Mouse (Mus musculus) lung, embryonic 14.5 days (tissue): ENCODE measurements at regions not wholly inside any gene's neighbourhood (a gene's known extent, or its start where the extent isn't known, plus 50 kb on each side); places are given as distances from the start of the nearest gene placed in this dataset.
A peak's percentile ranks its signal among the peaks of the same experiment; 100 is the strongest.

Experiments used
- ATAC-seq: fragments of 200-750 bp; cut with Nextera tagmentation; 2 replicates; pipeline ENCODE4 v1.8.0; 2017; ENCODE audit warnings: mild to moderate bottlenecking, moderate TSS enrichment, moderate library complexity; ENCODE audit not compliant: insufficient read depth
- DNase-seq: peaks from one replicate; pipeline ENCODE4 v3.0.0-alpha.2; 2015
- H3K27ac ChIP-seq: fragments of 300-500 bp; sonication (generic); 2 replicates; pipeline ENCODE4 v1.5.1; 2014; ENCODE audit warnings: low read depth, mild to moderate bottlenecking, moderate library complexity
- H3K27me3 ChIP-seq: fragments of 300-500 bp; sonication (generic); 2 replicates; pipeline ENCODE4 v1.6.1; 2014; ENCODE audit warnings: low read length, control low read depth; ENCODE audit not compliant: insufficient read depth
- H3K36me3 ChIP-seq: fragments of 300-500 bp; sonication (generic); 2 replicates; pipeline ENCODE4 v1.6.1; 2014; ENCODE audit warnings: control low read depth; ENCODE audit not compliant: insufficient read depth
- H3K4me1 ChIP-seq: fragments of 300-500 bp; sonication (generic); 2 replicates; pipeline ENCODE4 v1.6.1; 2014; ENCODE audit warnings: antibody characterized with exemption, control low read depth; ENCODE audit not compliant: insufficient read depth
- H3K4me2 ChIP-seq: fragments of 300-500 bp; sonication (generic); 2 replicates; pipeline ENCODE4 v1.6.1; 2014; ENCODE audit warnings: mild to moderate bottlenecking
- H3K4me3 ChIP-seq: fragments of 300-500 bp; sonication (generic); 2 replicates; pipeline ENCODE4 v1.5.1; 2014; ENCODE audit warnings: low read depth, low read length
- H3K9ac ChIP-seq: fragments of 300-500 bp; sonication (generic); 2 replicates; pipeline ENCODE4 v1.6.1; 2014
- H3K9me3 ChIP-seq: fragments of 300-500 bp; sonication (generic); 2 replicates; pipeline ENCODE4 v1.6.1; 2016; ENCODE audit warnings: low read depth, low read length, control low read depth
- CTCF ChIP-seq: IDR thresholded peaks from 2 replicates; pipeline ENCODE4 v1.5.1; 2016; ENCODE audit warnings: antibody characterized with exemption, low read depth
- whole genome bisulfite sequencing: fragments of 180-500 bp; shearing (Covaris S2); extraction: QIAGEN DNeasy Blood & Tissue Kit; methylation state at CpG from one replicate; pipeline ENCODE4 v1.1.7; 2014; 5-methylcytosine and 5-hydroxymethylcytosine counted together

- DNase-seq = no peak
- H3K27ac ChIP-seq = no peak overlapping the region
- TF ChIP-seq CTCF = no peak
- no peaks in the 10 kb centered on the region for H3K9me3 ChIP-seq
- no peaks in the 10 kb centered on the region for H3K36me3 ChIP-seq
- ATAC-seq = no peak
- H3K4me3 ChIP-seq = no peak overlapping the region
- H3K4me1 ChIP-seq = no peaks in the 10 kb centered on the region
- H3K9ac ChIP-seq = no peak overlapping the region
- no peaks in the 10 kb centered on the region for H3K27me3 ChIP-seq
- H3K4me2 ChIP-seq = no peak overlapping the region
Measured at GRCm38 (mm10) chr12:74523988-74524387, 207.8 kb upstream of the Gm11042 start.

GRCm38 (mm10) chr12:74518032-74518431, 201.8 kb upstream of the Gm11042 start:
- H3K36me3 ChIP-seq = no peaks in the 10 kb centered on the region
- no peak for TF ChIP-seq CTCF
- ATAC-seq = no peak
- H3K4me2 ChIP-seq = no peak overlapping the region
- no peak overlapping the region for H3K9ac ChIP-seq
- H3K4me3 ChIP-seq = no peak overlapping the region
- H3K9me3 ChIP-seq = no peaks in the 10 kb centered on the region
- no peak overlapping the region for H3K27ac ChIP-seq
- DNase-seq = no peak
- no peaks in the 10 kb centered on the region for H3K4me1 ChIP-seq
- no peaks in the 10 kb centered on the region for H3K27me3 ChIP-seq
- WGBS = 87% methylated on average over 6 of the region's 6 CpGs

GRCm38 (mm10) chr12:74516527-74516926, 200.3 kb upstream of the Gm11042 start:
- no peaks in the 10 kb centered on the region for H3K27me3 ChIP-seq
- H3K4me2 ChIP-seq = no peak overlapping the region
- H3K9ac ChIP-seq = no peak overlapping the region
- no peak overlapping the region for H3K27ac ChIP-seq
- H3K4me1 ChIP-seq = no peaks in the 10 kb centered on the region
- no peaks in the 10 kb centered on the region for H3K9me3 ChIP-seq
- WGBS = 44% methylated on average over 3 of the region's 3 CpGs
- no peak for TF ChIP-seq CTCF
- ATAC-seq = no peak
- H3K4me3 ChIP-seq = no peak overlapping the region
- no peak for DNase-seq
- no peaks in the 10 kb centered on the region for H3K36me3 ChIP-seq

GRCm38 (mm10) chr12:74502791-74503190, 186.6 kb upstream of the Gm11042 start:
- Histone ChIP-seq H3K4me2 (no peak overlapping the region), H3K9me3 (no peaks in the 10 kb centered on the region), H3K9ac (no peak overlapping the region), H3K4me3 (no peak overlapping the region), H3K27me3 (no peaks in the 10 kb centered on the region), H3K27ac (no peak overlapping the region), H3K4me1 (no peaks in the 10 kb centered on the region), H3K36me3 (no peaks in the 10 kb centered on the region)
- DNase-seq (no peak), ATAC-seq (no peak)
- TF ChIP-seq CTCF = no peak
- WGBS = 38% methylated on average over 2 of the region's 2 CpGs

- DNase-seq (no peak), ATAC-seq (no peak)
- 45% methylated on average over 2 of the region's 2 CpGs for WGBS
- no peak for TF ChIP-seq CTCF
- Histone ChIP-seq H3K27ac (no peak overlapping the region), H3K9ac (no peak overlapping the region), H3K4me2 (no peak overlapping the region), H3K9me3 (no peaks in the 10 kb centered on the region), H3K27me3 (no peaks in the 10 kb centered on the region), H3K4me3 (no peak overlapping the region), H3K36me3 (no peaks in the 10 kb centered on the region), H3K4me1 (no peaks in the 10 kb centered on the region)
Measured at GRCm38 (mm10) chr12:74477619-74478018, 161.4 kb upstream of the Gm11042 start.

- WGBS = 86% methylated on average over 1 of the region's 1 CpGs
Measured at GRCm38 (mm10) chr12:74474741-74475140, 158.5 kb upstream of the Gm11042 start.

GRCm38 (mm10) chr12:74458521-74458920, 142.3 kb upstream of the Gm11042 start:
- Histone ChIP-seq H3K9me3 (no peaks in the 10 kb centered on the region), H3K4me1 (no peaks in the 10 kb centered on the region), H3K4me2 (no peak overlapping the region), H3K27ac (no peak overlapping the region), H3K27me3 (no peaks in the 10 kb centered on the region), H3K36me3 (no peaks in the 10 kb centered on the region), H3K9ac (no peak overlapping the region), H3K4me3 (no peak overlapping the region)
- WGBS = 22% methylated on average over 4 of the region's 4 CpGs
- TF ChIP-seq CTCF = no peak
- DNase-seq (peak; percentile 11), ATAC-seq (no peak)

More at GRCm38 (mm10) chr12:74474741-74475140, 158.5 kb upstream of the Gm11042 start:
- Histone ChIP-seq H3K4me3 (no peak overlapping the region), H3K27me3 (no peaks in the 10 kb centered on the region), H3K9me3 (no peaks in the 10 kb centered on the region), H3K4me1 (no peaks in the 10 kb centered on the region), H3K36me3 (no peaks in the 10 kb centered on the region), H3K9ac (no peak overlapping the region), H3K4me2 (no peak overlapping the region), H3K27ac (no peak overlapping the region)
- no peak for TF ChIP-seq CTCF
- ATAC-seq = no peak
- no peak for DNase-seq

- Histone ChIP-seq H3K27ac (no peak overlapping the region), H3K9ac (no peak overlapping the region), H3K27me3 (no peaks in the 10 kb centered on the region), H3K4me2 (no peak overlapping the region), H3K36me3 (no peaks in the 10 kb centered on the region), H3K4me1 (no peaks in the 10 kb centered on the region), H3K4me3 (no peak overlapping the region), H3K9me3 (no peaks in the 10 kb centered on the region)
- no peak for TF ChIP-seq CTCF
- WGBS = 67% methylated on average over 4 of the region's 4 CpGs
- ATAC-seq (no peak), DNase-seq (no peak)
Measured at GRCm38 (mm10) chr12:74452375-74453090, 136.3 kb upstream of the Gm11042 start.
